In the genomic region with DNA sequence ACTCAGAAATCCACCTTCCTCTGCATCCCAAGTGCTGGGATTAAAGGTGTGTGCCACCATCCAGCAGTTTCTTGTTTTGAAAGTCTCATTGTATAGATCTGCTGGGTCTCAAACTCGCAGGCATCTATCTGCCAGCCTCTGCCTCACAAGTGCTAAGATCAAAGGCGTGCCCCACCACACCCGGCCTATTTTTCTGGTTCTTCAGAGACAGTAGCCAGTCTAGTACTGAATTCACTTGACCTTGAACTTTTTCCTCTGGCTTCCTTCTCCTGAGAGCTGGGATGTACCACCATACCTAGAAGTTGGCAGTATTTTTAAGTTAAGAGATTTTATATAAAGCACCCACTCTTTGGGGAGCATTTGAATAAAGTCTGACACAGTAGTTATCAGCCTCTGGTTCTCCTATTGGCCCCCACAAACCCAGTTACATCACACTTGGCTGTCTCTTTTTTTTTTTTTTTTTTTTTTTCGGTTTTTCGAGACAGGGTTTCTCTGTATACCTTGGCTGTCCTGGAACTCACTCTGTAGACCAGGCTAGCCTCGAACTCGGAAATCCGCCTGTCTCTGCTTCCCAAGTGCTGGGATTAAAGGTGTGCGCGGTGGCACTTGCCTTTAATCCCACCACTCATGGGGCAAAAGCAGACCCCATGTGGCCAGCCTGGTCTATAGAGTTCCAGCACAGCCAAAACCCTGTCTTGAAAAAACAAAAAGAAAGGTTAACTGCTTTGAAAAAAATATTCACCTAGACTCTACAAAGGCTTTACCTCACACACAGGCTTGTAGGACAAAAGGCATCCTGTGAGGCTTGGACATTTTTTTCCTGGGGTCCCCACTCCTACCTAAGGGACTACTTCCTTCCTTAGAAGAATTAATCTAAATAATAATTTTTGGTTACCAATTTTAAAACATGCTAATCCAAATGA, we compare ENCODE assay signal across 8 mouse cellular contexts. TPM values are rescaled to one million over a fixed set of nuclear protein-coding genes. Genes with fewer than 3 reads are reported as not detected.
DNase-seq lines count a peak whose midpoint lies in the region; ATAC-seq and TF ChIP-seq lines count a peak whose summit lies in the region.

No protein-coding gene starts in this region.

- no peak overlapping the region for H3K9ac ChIP-seq in intestine, embryonic 14.5 days (ENCODE audit: low read length)
- H3K9ac ChIP-seq in neural tube, embryonic 12.5 days = no peak overlapping the region

- H3K9me3 ChIP-seq in embryonic facial prominence, embryonic 10.5 days = no peaks in the 10 kb centered on the region
- H3K9me3 ChIP-seq in intestine, embryonic 14.5 days (ENCODE audit: control insufficient read depth, low read length) = no peaks in the 10 kb centered on the region
- H3K9me3 ChIP-seq in neural tube, embryonic 12.5 days = no peaks in the 10 kb centered on the region

- H3K4me2 ChIP-seq in intestine, embryonic 14.5 days (ENCODE audit: low read length) = peak overlapping the region; percentile 74
- peak overlapping the region; percentile 73 for H3K4me2 ChIP-seq in neural tube, embryonic 12.5 days (replicated peaks)

- no peak for TF ChIP-seq POLR2A in kidney, adult 2 months (IDR thresholded peaks at IDR 0.05; ENCODE audit: low read depth, low read length)

- peak overlapping the region; percentile 99 for H3K27ac ChIP-seq in embryonic facial prominence, embryonic 10.5 days (replicated peaks)
- 0 out of 2 replicates have a peak overlapping the region, but pooled peaks have one; percentile 57 for H3K27ac ChIP-seq in intestine, embryonic 14.5 days (ENCODE audit: low read depth)
- H3K27ac ChIP-seq in neural tube, embryonic 12.5 days = no peak overlapping the region; the same call in 1 of the 2 replicates
- H3K27ac ChIP-seq in kidney, adult 2 months (ENCODE audit: insufficient read depth, low read depth, low read length) = no peak overlapping the region

- H3K4me1 ChIP-seq in embryonic facial prominence, embryonic 10.5 days = peaks cover 3% of the 10 kb centered on the region
- 0 out of 2 replicates have a peak, but pooled peaks cover 7% of the 10 kb centered on the region for H3K4me1 ChIP-seq in intestine, embryonic 14.5 days (replicated peaks; ENCODE audit: control insufficient read depth, insufficient read depth, low read length)
- 0 out of 2 replicates have a peak, but pooled peaks cover 5% of the 10 kb centered on the region for H3K4me1 ChIP-seq in neural tube, embryonic 12.5 days
- H3K4me1 ChIP-seq in kidney, adult 2 months (ENCODE audit: control insufficient read depth, insufficient read depth, low read length) = peaks cover 1% of the 10 kb centered on the region; the same call in 1 of the 2 replicates

- TF ChIP-seq CTCF in kidney, adult 2 months (conservative IDR thresholded peaks at IDR 0.05; ENCODE audit: insufficient read depth, insufficient read length, low read depth, low read length) = no peak

- ATAC-seq in intestine, embryonic 14.5 days (replicated peaks; ENCODE audit: low FRiP score, low TSS enrichment, low read depth) = no peak
- ATAC-seq in neural tube, embryonic 12.5 days (ENCODE audit: low FRiP score, low read depth) = 0 out of 2 replicates have a peak, but pooled peaks have one; percentile 2

- 88% methylated on average over 10 of the region's 10 CpGs for WGBS in embryonic facial prominence, embryonic 10.5 days
- 88% methylated on average over 10 of the region's 10 CpGs for WGBS in intestine, embryonic 14.5 days
- WGBS in neural tube, embryonic 12.5 days = 87% methylated on average over 10 of the region's 10 CpGs
- WGBS in kidney, adult 2 months = 87% methylated on average over 10 of the region's 10 CpGs

- H3K36me3 ChIP-seq in embryonic facial prominence, embryonic 10.5 days (replicated peaks) = peaks cover 24% of the 10 kb centered on the region
- peaks cover 22% of the 10 kb centered on the region for H3K36me3 ChIP-seq in intestine, embryonic 14.5 days (ENCODE audit: control insufficient read depth, insufficient read depth, low read length)
- peaks cover 13% of the 10 kb centered on the region for H3K36me3 ChIP-seq in neural tube, embryonic 12.5 days
- peaks cover 13% of the 10 kb centered on the region for H3K36me3 ChIP-seq in kidney, adult 2 months (ENCODE audit: control insufficient read depth, insufficient read depth, low read length)

- H3K27me3 ChIP-seq in embryonic facial prominence, embryonic 10.5 days (replicated peaks; ENCODE audit: low read depth, poor library complexity, severe bottlenecking) = no peaks in the 10 kb centered on the region
- no peaks in the 10 kb centered on the region for H3K27me3 ChIP-seq in intestine, embryonic 14.5 days (replicated peaks; ENCODE audit: control insufficient read depth, insufficient read depth, low read length)
- no peaks in the 10 kb centered on the region for H3K27me3 ChIP-seq in neural tube, embryonic 12.5 days (replicated peaks)
- H3K27me3 ChIP-seq in kidney, adult 2 months (replicated peaks; ENCODE audit: control insufficient read depth, insufficient read depth, low read length) = no peaks in the 10 kb centered on the region

- DNase-seq in spleen, adult 12 weeks (ENCODE audit: low spot score) = peak; percentile 38
- DNase-seq in spleen, postnatal 14 days (ENCODE audit: low spot score in 2 of 2) = no peak
- no peak for DNase-seq in embryonic facial prominence, embryonic 10.5 days (ENCODE audit: low spot score)
- DNase-seq in intestine, embryonic 14.5 days (ENCODE audit: low spot score) = no peak
- DNase-seq in urinary bladder, adult 18-20 months (ENCODE audit: low spot score in 2 of 2) = no peak
- DNase-seq in layer of hippocampus, adult 11-12 months (ENCODE audit: low spot score) = no peak
- no peak for DNase-seq in kidney, adult 2 months

- peak overlapping the region; percentile 92 for H3K4me3 ChIP-seq in embryonic facial prominence, embryonic 10.5 days
- peak overlapping the region; percentile 58 for H3K4me3 ChIP-seq in intestine, embryonic 14.5 days (ENCODE audit: low read depth, low read length)
- H3K4me3 ChIP-seq in neural tube, embryonic 12.5 days = peak overlapping the region; percentile 73; the same call in 1 of the 2 replicates
- no peak overlapping the region for H3K4me3 ChIP-seq in kidney, adult 2 months (ENCODE audit: insufficient read depth, low read depth, low read length)

RNA-seq across cellular contexts. Expression of a gene that starts 0.9 kb away (rescaled TPM):
- 1,675 and 1,681 TPM in 2 replicates for polyA plus RNA-seq in embryonic facial prominence, embryonic 10.5 days (2016; fragmentation: Nextera tagmentation; extraction: Ambion mirVana)
- 1,995 and 2,009 TPM in 2 replicates for polyA plus RNA-seq in intestine, embryonic 14.5 days (2014; fragmentation: Nextera tagmentation; extraction: Ambion mirVana)
- polyA plus RNA-seq in neural tube, embryonic 12.5 days (2016; fragmentation: Nextera tagmentation; extraction: Ambion mirVana) = 1,410 and 1,478 TPM in 2 replicates
- polyA plus RNA-seq in kidney, adult 2 months (2012; rRNA removed) = 116 and 173 TPM in 2 replicates

RNA-seq across cellular contexts. Expression of a gene that starts 15.4 kb away (rescaled TPM):
- polyA plus RNA-seq in embryonic facial prominence, embryonic 10.5 days (2016; fragmentation: Nextera tagmentation; extraction: Ambion mirVana) = 0.37 TPM in 1 of 2 replicates, not detected in the other
- 3.2 TPM in 1 of 2 replicates, not detected in the other for polyA plus RNA-seq in intestine, embryonic 14.5 days (2014; fragmentation: Nextera tagmentation; extraction: Ambion mirVana)
- not detected in 2 replicates for polyA plus RNA-seq in neural tube, embryonic 12.5 days (2016; fragmentation: Nextera tagmentation; extraction: Ambion mirVana)
- polyA plus RNA-seq in kidney, adult 2 months (2012; rRNA removed) = not detected in 2 replicates

RNA-seq across cellular contexts. Expression of a gene that starts 37.1 kb away (rescaled TPM):
- 14.0 and 14.2 TPM in 2 replicates for polyA plus RNA-seq in embryonic facial prominence, embryonic 10.5 days (2016; fragmentation: Nextera tagmentation; extraction: Ambion mirVana)
- 10.2 and 11.1 TPM in 2 replicates for polyA plus RNA-seq in intestine, embryonic 14.5 days (2014; fragmentation: Nextera tagmentation; extraction: Ambion mirVana)
- 39.9 and 42.0 TPM in 2 replicates for polyA plus RNA-seq in neural tube, embryonic 12.5 days (2016; fragmentation: Nextera tagmentation; extraction: Ambion mirVana)
- 3.0 and 3.6 TPM in 2 replicates for polyA plus RNA-seq in kidney, adult 2 months (2012; rRNA removed)

RNA-seq across cellular contexts. Expression of a gene that starts 49.1 kb away (rescaled TPM):
- not detected in 2 replicates for polyA plus RNA-seq in embryonic facial prominence, embryonic 10.5 days (2016; fragmentation: Nextera tagmentation; extraction: Ambion mirVana)
- not detected in 2 replicates for polyA plus RNA-seq in intestine, embryonic 14.5 days (2014; fragmentation: Nextera tagmentation; extraction: Ambion mirVana)
- polyA plus RNA-seq in neural tube, embryonic 12.5 days (2016; fragmentation: Nextera tagmentation; extraction: Ambion mirVana) = not detected in 2 replicates
- not detected in 2 replicates for polyA plus RNA-seq in kidney, adult 2 months (2012; rRNA removed)

RNA-seq across cellular contexts. Expression of a gene that starts 58.0 kb away (rescaled TPM):
- 0.28 and 0.67 TPM in 2 replicates for polyA plus RNA-seq in embryonic facial prominence, embryonic 10.5 days (2016; fragmentation: Nextera tagmentation; extraction: Ambion mirVana)
- 8.7 and 9.9 TPM in 2 replicates for polyA plus RNA-seq in intestine, embryonic 14.5 days (2014; fragmentation: Nextera tagmentation; extraction: Ambion mirVana)
- 2.7 TPM in 2 replicates for polyA plus RNA-seq in neural tube, embryonic 12.5 days (2016; fragmentation: Nextera tagmentation; extraction: Ambion mirVana)
- 0.08 TPM in 1 of 2 replicates, not detected in the other for polyA plus RNA-seq in kidney, adult 2 months (2012; rRNA removed)

Comparison
In these comparisons a context has a peak if more than half of its experiments do, and no peak if none do; other contexts are left out.
1. H3K27ac ChIP-seq: peak in embryonic facial prominence, embryonic 10.5 days (single experiment) and intestine, embryonic 14.5 days (single experiment); none in neural tube, embryonic 12.5 days (single experiment) and kidney, adult 2 months (single experiment).